Mouse (Mus musculus): ENCODE results near the gene Slc11a2.

DNA sequence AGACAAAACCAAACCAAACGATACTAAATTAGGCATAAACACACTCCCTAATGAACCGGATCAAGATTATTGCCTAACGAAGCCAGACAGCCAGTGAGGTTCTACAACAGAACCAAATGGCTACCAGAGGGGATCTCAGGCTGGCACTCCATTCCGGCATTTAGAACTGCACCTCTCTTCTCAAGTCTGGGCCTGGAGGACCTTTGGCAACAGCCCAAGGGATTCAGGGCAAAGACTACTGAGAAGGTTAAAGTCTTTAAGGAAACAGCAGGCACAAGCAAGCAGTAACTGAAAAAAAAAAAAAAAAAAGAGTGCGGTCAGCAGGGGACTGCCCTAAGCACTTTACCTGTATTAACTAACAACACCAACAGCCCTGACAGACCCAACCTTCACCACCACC lies 37.2 kb upstream of the Slc11a2 start:
- no peak for TF ChIP-seq ZC3H11A (IDR thresholded peaks at IDR 0.05; ENCODE audit: borderline replicate concordance, low read depth, low read length)
- no peak for TF ChIP-seq MAFK (IDR thresholded peaks at IDR 0.05; ENCODE audit: insufficient read depth, low read depth, low read length)
- TF ChIP-seq CHD2 (IDR thresholded peaks at IDR 0.05; ENCODE audit: low read depth, low read length) = no peak
- no peak for TF ChIP-seq HCFC1 (IDR thresholded peaks at IDR 0.05; ENCODE audit: borderline replicate concordance, insufficient read depth, low read length)
- TF ChIP-seq ZNF384 (IDR thresholded peaks at IDR 0.05; ENCODE audit: low read depth, low read length) = no peak
